Mouse (Mus musculus) erythroblast, embryonic 14.5 days (primary cell): ENCODE data around the gene Tnnc2. TPM values are rescaled to one million over a fixed set of nuclear protein-coding genes. Genes with fewer than 3 reads are reported as not detected.

Experiments used
- H3K27me3 ChIP-seq: 2 replicates; pipeline ENCODE4 v1.6.1; 2012; ENCODE audit warnings: inconsistent platforms; ENCODE audit not compliant: control insufficient read depth
- H3K36me3 ChIP-seq: 2 replicates; pipeline ENCODE4 v1.6.1; 2012; ENCODE audit warnings: mild to moderate bottlenecking, inconsistent platforms; ENCODE audit not compliant: control insufficient read depth
- H3K4me1 ChIP-seq: 2 replicates; pipeline ENCODE4 v1.6.1; 2012; ENCODE audit warnings: inconsistent platforms; ENCODE audit not compliant: control insufficient read depth
- H3K4me3 ChIP-seq: replicated peaks from 2 replicates; pipeline ENCODE3; 2012; ENCODE audit warnings: moderate library complexity, mild to moderate bottlenecking, inconsistent platforms
- H3K9me3 ChIP-seq: 2 replicates; pipeline ENCODE4 v1.6.1; 2012; ENCODE audit warnings: low read length, inconsistent platforms, mixed read lengths; ENCODE audit not compliant: control insufficient read depth
- GATA1 ChIP-seq: IDR thresholded peaks from 2 replicates; pipeline ENCODE4 v1.6.1; 2012; ENCODE audit warnings: low read length, inconsistent platforms, mixed read lengths
- TAL1 ChIP-seq: IDR thresholded peaks from 3 replicates; pipeline ENCODE4 v1.6.1; 2012; ENCODE audit warnings: low read length, inconsistent platforms, mixed read lengths
- polyA plus RNA-seq: library from polyadenylated mRNA; stranded (reverse); fragments of >175 nt; gene quantifications from 2 replicates; pipeline ENCODE4 v1.2.3, GENCODE M21; 2012

The Tnnc2 gene
- polyA plus RNA-seq, result not detected in 2 replicates

GRCm38 (mm10) chr2:164779481-164780086, at the start of gene Tnnc2:
TSS of gene Tnnc2 (minus strand) at chr2:164779967.
- peaks cover 30% of the 10 kb centered on the region for H3K4me1 ChIP-seq
- H3K36me3 ChIP-seq, result peaks cover 8% of the 10 kb centered on the region
- peaks cover 4% of the 10 kb centered on the region; the same call in 1 of the 2 replicates for H3K9me3 ChIP-seq
- TF ChIP-seq GATA1 (no peak), TAL1 (no peak)
- H3K4me3 ChIP-seq, result no peak within 1 kb of the TSS
- H3K27me3 ChIP-seq, result peaks cover 81% of the 10 kb centered on the region

DNA sequence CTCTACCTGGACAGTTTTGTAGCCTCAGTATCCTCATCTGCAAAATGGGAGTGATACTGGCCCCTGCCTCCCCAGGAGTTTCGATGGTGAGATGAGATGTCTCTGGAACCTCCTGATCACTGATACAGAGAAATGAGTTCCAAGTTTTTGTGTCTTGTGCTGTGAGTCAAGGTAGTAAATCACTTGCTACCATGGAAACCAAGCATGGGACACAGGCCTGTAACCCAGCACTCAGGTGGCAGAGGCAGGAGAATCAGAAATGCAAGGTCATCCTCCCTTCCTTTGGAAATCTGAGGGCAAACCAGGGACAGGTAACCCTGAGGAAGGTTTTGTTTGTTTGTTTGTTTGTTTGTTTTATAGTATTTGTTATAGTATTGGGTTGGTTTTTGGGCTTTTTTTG, 49.3 kb upstream of the Tnnc2 start:
- Histone ChIP-seq H3K27me3 (no peaks in the 10 kb centered on the region), H3K9me3 (peaks cover 5% of the 10 kb centered on the region; the same call in 1 of the 2 replicates), H3K4me3 (no peak overlapping the region), H3K4me1 (peaks cover 40% of the 10 kb centered on the region), H3K36me3 (peaks cover 46% of the 10 kb centered on the region)
- TF ChIP-seq GATA1, result no peak
- TF ChIP-seq TAL1, result no peak

GRCm38 (mm10) chr2:164828437-164828836, 48.7 kb upstream of the Tnnc2 start, which contains the start of gene Spata25:
TSS of gene Spata25 (minus strand) at chr2:164828537.
- no peak within 1 kb of the TSS for H3K4me3 ChIP-seq
- no peaks in the 10 kb centered on the region for H3K27me3 ChIP-seq
- TF ChIP-seq TAL1, result no peak
- no peak for TF ChIP-seq GATA1
- peaks cover 38% of the 10 kb centered on the region for H3K4me1 ChIP-seq
- H3K36me3 ChIP-seq, result peaks cover 46% of the 10 kb centered on the region
- peaks cover 5% of the 10 kb centered on the region; the same call in 1 of the 2 replicates for H3K9me3 ChIP-seq

DNA sequence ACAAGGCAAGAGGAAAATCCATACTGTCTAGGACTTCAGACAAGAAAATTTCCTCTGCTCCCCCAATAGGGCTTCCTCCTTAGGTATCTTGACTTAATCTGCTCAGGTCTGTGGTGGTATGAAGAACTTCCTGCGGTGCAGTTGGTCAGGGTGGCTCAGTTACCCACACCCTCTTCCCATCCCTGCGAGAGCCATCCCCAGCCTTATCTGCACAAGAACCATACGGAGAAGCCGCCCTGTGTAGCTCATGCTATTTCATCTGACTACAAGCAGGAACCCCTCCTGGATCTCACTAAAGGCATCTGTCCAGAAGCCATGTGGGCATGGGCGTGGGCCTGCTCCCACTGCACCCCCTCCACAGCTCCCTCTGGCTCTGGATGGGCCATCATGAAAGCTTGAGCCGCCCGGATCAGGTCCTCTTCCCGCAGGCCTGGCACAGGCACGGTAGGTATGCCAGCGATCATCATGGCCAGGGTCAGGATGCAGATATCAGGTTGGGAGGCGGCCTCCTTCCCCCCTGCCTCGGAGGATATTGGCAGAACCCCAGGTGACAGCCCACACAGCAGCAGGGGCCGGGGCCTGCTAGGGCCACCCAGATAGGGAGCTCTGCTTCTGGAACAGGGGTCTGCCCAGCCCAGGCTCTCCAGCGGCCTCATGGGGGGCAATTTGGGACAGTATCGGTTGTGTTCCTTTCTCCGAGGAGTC, 47.5 kb upstream of the Tnnc2 start:
- H3K36me3 ChIP-seq, result peaks cover 46% of the 10 kb centered on the region
- H3K9me3 ChIP-seq, result peaks cover 5% of the 10 kb centered on the region; the same call in 1 of the 2 replicates
- no peaks in the 10 kb centered on the region for H3K27me3 ChIP-seq
- TF ChIP-seq GATA1 (no peak), TAL1 (no peak)
- H3K4me3 ChIP-seq, result no peak overlapping the region
- peaks cover 37% of the 10 kb centered on the region for H3K4me1 ChIP-seq

DNA sequence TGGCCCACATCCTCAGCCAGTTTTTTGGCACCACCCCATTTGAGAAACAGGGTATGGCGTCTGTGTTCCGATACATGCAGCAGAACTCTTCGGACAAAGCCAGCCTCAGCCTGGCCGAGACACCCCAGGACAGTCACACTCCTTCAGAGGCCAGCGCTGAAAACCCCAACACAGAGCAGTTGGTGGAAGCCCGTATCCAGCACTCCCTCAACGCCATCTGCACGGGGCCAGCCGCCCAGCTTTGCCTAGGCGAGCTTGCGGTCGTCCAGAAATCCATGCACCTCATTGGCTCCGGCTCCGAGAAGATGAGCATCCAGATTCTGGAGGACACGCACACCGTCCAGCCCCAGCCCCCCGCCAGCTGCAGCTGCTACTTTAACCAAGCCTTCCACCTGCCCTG, 45.8 kb upstream of the Tnnc2 start:
- Histone ChIP-seq H3K27me3 (no peaks in the 10 kb centered on the region), H3K9me3 (peaks cover 5% of the 10 kb centered on the region; the same call in 1 of the 2 replicates), H3K4me1 (peaks cover 48% of the 10 kb centered on the region), H3K36me3 (peaks cover 59% of the 10 kb centered on the region), H3K4me3 (no peak overlapping the region)
- no peak for TF ChIP-seq TAL1
- TF ChIP-seq GATA1, result no peak

GRCm38 (mm10) chr2:164823969-164824368, 44.2 kb upstream of the Tnnc2 start:
- Histone ChIP-seq H3K9me3 (peaks cover 5% of the 10 kb centered on the region; the same call in 1 of the 2 replicates), H3K27me3 (no peaks in the 10 kb centered on the region), H3K4me1 (peaks cover 48% of the 10 kb centered on the region), H3K4me3 (peak overlapping the region; percentile 82), H3K36me3 (peaks cover 72% of the 10 kb centered on the region)
- no peak for TF ChIP-seq TAL1
- no peak for TF ChIP-seq GATA1

GRCm38 (mm10) chr2:164823181-164823585, 43.4 kb upstream of the Tnnc2 start:
- peaks cover 66% of the 10 kb centered on the region for H3K36me3 ChIP-seq
- peak overlapping the region; percentile 82 for H3K4me3 ChIP-seq
- no peaks in the 10 kb centered on the region for H3K27me3 ChIP-seq
- H3K4me1 ChIP-seq, result peaks cover 48% of the 10 kb centered on the region
- TF ChIP-seq GATA1 (no peak), TAL1 (no peak)
- H3K9me3 ChIP-seq, result peaks cover 5% of the 10 kb centered on the region; the same call in 1 of the 2 replicates

GRCm38 (mm10) chr2:164822636-164823165, 42.9 kb upstream of the Tnnc2 start, which contains the start of gene Zswim1:
TSS of gene Zswim1 (plus strand) at chr2:164822686.
- Histone ChIP-seq H3K36me3 (peaks cover 63% of the 10 kb centered on the region), H3K27me3 (no peaks in the 10 kb centered on the region), H3K4me1 (peaks cover 50% of the 10 kb centered on the region), H3K4me3 (peak within 1 kb of the TSS; percentile 82), H3K9me3 (peaks cover 5% of the 10 kb centered on the region; the same call in 1 of the 2 replicates)
- TF ChIP-seq TAL1 (no peak), GATA1 (no peak)

GRCm38 (mm10) chr2:164821060-164821459, 41.3 kb upstream of the Tnnc2 start:
- H3K36me3 ChIP-seq, result peaks cover 49% of the 10 kb centered on the region
- TF ChIP-seq TAL1, result no peak
- no peak for TF ChIP-seq GATA1
- H3K9me3 ChIP-seq, result peaks cover 5% of the 10 kb centered on the region; the same call in 1 of the 2 replicates
- peaks cover 46% of the 10 kb centered on the region for H3K4me1 ChIP-seq
- H3K4me3 ChIP-seq, result no peak overlapping the region
- H3K27me3 ChIP-seq, result no peaks in the 10 kb centered on the region
